Mouse (Mus musculus): ENCODE data around the gene Rpl13a. TPM values are rescaled to one million over a fixed set of nuclear protein-coding genes. Genes with fewer than 3 reads are reported as not detected.

Gene Rpl13a
- polyA plus RNA-seq, 1 experiment from 2014 or later: 1,056 TPM

DNA sequence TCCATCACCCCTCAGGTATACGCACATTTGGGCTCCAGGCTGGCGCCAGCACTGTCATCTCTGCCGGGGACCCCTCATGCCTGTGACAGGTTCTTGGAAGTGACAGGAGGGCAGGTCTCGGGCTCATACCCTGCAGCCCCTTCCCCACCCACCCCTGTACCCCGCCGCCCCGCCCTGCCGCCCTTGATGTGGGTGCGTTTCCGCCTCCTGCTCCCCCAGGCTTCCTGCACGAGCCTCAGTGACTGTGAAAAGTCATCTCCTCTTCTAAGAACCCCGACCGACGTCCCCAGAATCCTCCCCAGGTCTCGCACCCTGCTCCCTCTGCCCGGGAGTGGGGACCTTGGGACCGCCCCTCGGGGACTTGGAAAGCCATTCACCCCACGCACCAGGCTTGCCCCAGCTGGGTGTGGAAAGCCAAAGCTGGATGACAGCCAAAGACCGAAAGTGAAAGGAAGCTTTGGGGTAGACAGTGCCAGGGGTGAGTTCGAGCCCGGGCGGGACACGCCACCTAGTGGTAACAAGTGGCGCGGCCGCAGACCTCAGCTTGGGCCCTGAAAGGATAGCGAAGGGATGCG lies 7.5 kb upstream of the Rpl13a start, which contains the start of the genes Gm45713 and Flt3l:
Gene Gm45713 (minus strand): TSS at position 239 of the 575 bp plus-strand sequence.
Gene Flt3l (minus strand): TSS at position 440 of the 575 bp plus-strand sequence.
- H3K27ac ChIP-seq (ENCODE audit: low read depth, low read length): peak within 1 kb of the TSS; percentile 77
- 2% methylated on average over 29 of the region's 29 CpGs for WGBS (ENCODE audit: insufficient replicate concordance)
- H3K9me3 ChIP-seq (replicated peaks; ENCODE audit: control insufficient read depth, low read length): no peaks in the 10 kb centered on the region
- H3K4me1 ChIP-seq (ENCODE audit: control insufficient read depth, insufficient read depth, low read length): peaks cover 11% of the 10 kb centered on the region
- H3K9ac ChIP-seq (ENCODE audit: low read depth, low read length): peak within 1 kb of the TSS; percentile 80
- H3K4me2 ChIP-seq: peak within 1 kb of the TSS; percentile 88
- peak within 1 kb of the TSS; percentile 71 for H3K4me3 ChIP-seq (ENCODE audit: low read depth, low read length)
- peak; percentile 71 for ATAC-seq (replicated peaks; ENCODE audit: insufficient number of reproducible peaks, low FRiP score, low TSS enrichment)
- H3K27me3 ChIP-seq (ENCODE audit: control insufficient read depth, insufficient read depth, low read length): peaks cover 4% of the 10 kb centered on the region; the same call in 1 of the 2 replicates
- H3K36me3 ChIP-seq (ENCODE audit: control insufficient read depth, insufficient read depth, low read length): no peaks in the 10 kb centered on the region

GRCm38 (mm10) chr7:45135370-45135769 lies 6.8 kb upstream of the Rpl13a start:
- H3K9me3 ChIP-seq (replicated peaks; ENCODE audit: control insufficient read depth, low read length): no peaks in the 10 kb centered on the region
- peaks cover 4% of the 10 kb centered on the region; the same call in 1 of the 2 replicates for H3K27me3 ChIP-seq (ENCODE audit: control insufficient read depth, insufficient read depth, low read length)
- peak overlapping the region; percentile 80 for H3K9ac ChIP-seq (ENCODE audit: low read depth, low read length)
- H3K27ac ChIP-seq (ENCODE audit: low read depth, low read length): peak overlapping the region; percentile 77
- peak overlapping the region; percentile 88 for H3K4me2 ChIP-seq
- no peaks in the 10 kb centered on the region for H3K36me3 ChIP-seq (ENCODE audit: control insufficient read depth, insufficient read depth, low read length)
- peak overlapping the region; percentile 71 for H3K4me3 ChIP-seq (ENCODE audit: low read depth, low read length)
- peaks cover 11% of the 10 kb centered on the region for H3K4me1 ChIP-seq (ENCODE audit: control insufficient read depth, insufficient read depth, low read length)
- ATAC-seq (replicated peaks; ENCODE audit: insufficient number of reproducible peaks, low FRiP score, low TSS enrichment): no peak
- 68% methylated on average over 3 of the region's 3 CpGs for WGBS (ENCODE audit: insufficient replicate concordance)

- peak overlapping the region; percentile 88 for H3K4me2 ChIP-seq
- peak overlapping the region; percentile 77; the same call in 1 of the 2 replicates for H3K27ac ChIP-seq (ENCODE audit: low read depth, low read length)
- no peaks in the 10 kb centered on the region for H3K36me3 ChIP-seq (ENCODE audit: control insufficient read depth, insufficient read depth, low read length)
- peaks cover 14% of the 10 kb centered on the region for H3K4me1 ChIP-seq (ENCODE audit: control insufficient read depth, insufficient read depth, low read length)
- no peak overlapping the region for H3K4me3 ChIP-seq (ENCODE audit: low read depth, low read length)
- H3K27me3 ChIP-seq (ENCODE audit: control insufficient read depth, insufficient read depth, low read length): peaks cover 4% of the 10 kb centered on the region; the same call in 1 of the 2 replicates
- H3K9ac ChIP-seq (ENCODE audit: low read depth, low read length): no peak overlapping the region
- 7% methylated on average over 12 of the region's 12 CpGs for WGBS (ENCODE audit: insufficient replicate concordance)
- no peaks in the 10 kb centered on the region for H3K9me3 ChIP-seq (replicated peaks; ENCODE audit: control insufficient read depth, low read length)
- ATAC-seq (replicated peaks; ENCODE audit: insufficient number of reproducible peaks, low FRiP score, low TSS enrichment): peak; percentile 32
Observed at GRCm38 (mm10) chr7:45134544-45135026, 6.0 kb upstream of the Rpl13a start.

- no peaks in the 10 kb centered on the region for H3K9me3 ChIP-seq (replicated peaks; ENCODE audit: control insufficient read depth, low read length)
- H3K27ac ChIP-seq (ENCODE audit: low read depth, low read length): no peak overlapping the region
- H3K4me3 ChIP-seq (ENCODE audit: low read depth, low read length): no peak overlapping the region
- H3K27me3 ChIP-seq (ENCODE audit: control insufficient read depth, insufficient read depth, low read length): peaks cover 4% of the 10 kb centered on the region; the same call in 1 of the 2 replicates
- H3K9ac ChIP-seq (ENCODE audit: low read depth, low read length): no peak overlapping the region
- 77% methylated on average over 8 of the region's 8 CpGs for WGBS (ENCODE audit: insufficient replicate concordance)
- no peak overlapping the region for H3K4me2 ChIP-seq
- no peak for ATAC-seq (replicated peaks; ENCODE audit: insufficient number of reproducible peaks, low FRiP score, low TSS enrichment)
- H3K4me1 ChIP-seq (ENCODE audit: control insufficient read depth, insufficient read depth, low read length): peaks cover 14% of the 10 kb centered on the region
- H3K36me3 ChIP-seq (ENCODE audit: control insufficient read depth, insufficient read depth, low read length): no peaks in the 10 kb centered on the region
Observed at GRCm38 (mm10) chr7:45133446-45134159, 5.0 kb upstream of the Rpl13a start.

GRCm38 (mm10) chr7:45131850-45132249 lies 3.3 kb upstream of the Rpl13a start:
- Histone ChIP-seq H3K9ac (ENCODE audit: low read depth, low read length) (0 out of 2 replicates have a peak overlapping the region, but pooled peaks have one; percentile 10), H3K4me2 (no peak overlapping the region), H3K4me1 (ENCODE audit: control insufficient read depth, insufficient read depth, low read length) (peaks cover 14% of the 10 kb centered on the region), H3K4me3 (ENCODE audit: low read depth, low read length) (no peak overlapping the region), H3K27ac (ENCODE audit: low read depth, low read length) (no peak overlapping the region), H3K27me3 (ENCODE audit: control insufficient read depth, insufficient read depth, low read length) (peaks cover 4% of the 10 kb centered on the region; the same call in 1 of the 2 replicates), H3K36me3 (ENCODE audit: control insufficient read depth, insufficient read depth, low read length) (peaks cover 5% of the 10 kb centered on the region), H3K9me3 (replicated peaks; ENCODE audit: control insufficient read depth, low read length) (no peaks in the 10 kb centered on the region)
- WGBS (ENCODE audit: insufficient replicate concordance): 62% methylated on average over 11 of the region's 11 CpGs
- no peak for ATAC-seq (replicated peaks; ENCODE audit: insufficient number of reproducible peaks, low FRiP score, low TSS enrichment)

- Histone ChIP-seq H3K4me1 (ENCODE audit: control insufficient read depth, insufficient read depth, low read length) (peaks cover 22% of the 10 kb centered on the region), H3K27me3 (ENCODE audit: control insufficient read depth, insufficient read depth, low read length) (no peaks in the 10 kb centered on the region), H3K9me3 (replicated peaks; ENCODE audit: control insufficient read depth, low read length) (no peaks in the 10 kb centered on the region), H3K27ac (ENCODE audit: low read depth, low read length) (peak overlapping the region; percentile 85; the same call in 1 of the 2 replicates), H3K9ac (ENCODE audit: low read depth, low read length) (peak overlapping the region; percentile 77), H3K36me3 (ENCODE audit: control insufficient read depth, insufficient read depth, low read length) (peaks cover 24% of the 10 kb centered on the region), H3K4me3 (ENCODE audit: low read depth, low read length) (peak overlapping the region; percentile 93), H3K4me2 (peak overlapping the region; percentile 83)
- no peak for ATAC-seq (replicated peaks; ENCODE audit: insufficient number of reproducible peaks, low FRiP score, low TSS enrichment)
- WGBS (ENCODE audit: insufficient replicate concordance): 49% methylated on average over 15 of the region's 15 CpGs
Observed at GRCm38 (mm10) chr7:45129776-45130512, 1.4 kb upstream of the Rpl13a start.

- H3K9ac ChIP-seq (ENCODE audit: low read depth, low read length): peak overlapping the region; percentile 77
- peak overlapping the region; percentile 83 for H3K4me2 ChIP-seq
- H3K9me3 ChIP-seq (replicated peaks; ENCODE audit: control insufficient read depth, low read length): no peaks in the 10 kb centered on the region
- H3K36me3 ChIP-seq (ENCODE audit: control insufficient read depth, insufficient read depth, low read length): peaks cover 24% of the 10 kb centered on the region
- H3K27me3 ChIP-seq (ENCODE audit: control insufficient read depth, insufficient read depth, low read length): no peaks in the 10 kb centered on the region
- peak; percentile 15; the same call in 1 of the 2 replicates for ATAC-seq (replicated peaks; ENCODE audit: insufficient number of reproducible peaks, low FRiP score, low TSS enrichment)
- H3K4me3 ChIP-seq (ENCODE audit: low read depth, low read length): peak overlapping the region; percentile 93
- H3K27ac ChIP-seq (ENCODE audit: low read depth, low read length): peak overlapping the region; percentile 85
- H3K4me1 ChIP-seq (ENCODE audit: control insufficient read depth, insufficient read depth, low read length): peaks cover 25% of the 10 kb centered on the region
- 3% methylated on average over 17 of the region's 17 CpGs for WGBS (ENCODE audit: insufficient replicate concordance)
Observed at GRCm38 (mm10) chr7:45129318-45129717, 757 bp upstream of the Rpl13a start.

GRCm38 (mm10) chr7:45127700-45128224 lies 799 bp downstream of the Rpl13a start:
- peak overlapping the region; percentile 95 for H3K27ac ChIP-seq (ENCODE audit: low read depth, low read length)
- H3K4me2 ChIP-seq: peak overlapping the region; percentile 96
- no peak for ATAC-seq (replicated peaks; ENCODE audit: insufficient number of reproducible peaks, low FRiP score, low TSS enrichment)
- peaks cover 27% of the 10 kb centered on the region for H3K36me3 ChIP-seq (ENCODE audit: control insufficient read depth, insufficient read depth, low read length)
- under 1% methylated on average over 6 of the region's 6 CpGs for WGBS (ENCODE audit: insufficient replicate concordance)
- peak overlapping the region; percentile 100 for H3K9ac ChIP-seq (ENCODE audit: low read depth, low read length)
- H3K27me3 ChIP-seq (ENCODE audit: control insufficient read depth, insufficient read depth, low read length): no peaks in the 10 kb centered on the region
- H3K4me3 ChIP-seq (ENCODE audit: low read depth, low read length): peak overlapping the region; percentile 93
- H3K9me3 ChIP-seq (replicated peaks; ENCODE audit: control insufficient read depth, low read length): no peaks in the 10 kb centered on the region
- H3K4me1 ChIP-seq (ENCODE audit: control insufficient read depth, insufficient read depth, low read length): peaks cover 30% of the 10 kb centered on the region

Measured in heart, embryonic 11.5 days (tissue).